Mouse (Mus musculus) olfactory bulb, adult 2 months (tissue): ENCODE results near the gene Mcidas.

ENCODE experiments used
- CTCF ChIP-seq: fragments of 200-500 bp; IDR thresholded peaks from 2 replicates; pipeline ENCODE4 v1.5.1; 2012; ENCODE audit warnings: low read depth, mild to moderate bottlenecking, low read length, moderate library complexity; ENCODE audit not compliant: insufficient read depth
- POLR2A ChIP-seq: fragments of 200-500 bp; IDR thresholded peaks from 2 replicates; pipeline ENCODE4 v1.6.1; 2012; ENCODE audit warnings: mild to moderate bottlenecking, low read depth, low read length, moderate library complexity; ENCODE audit not compliant: insufficient read depth

- TF ChIP-seq POLR2A (no peak), CTCF (no peak)
Observed at GRCm38 (mm10) chr13:112986451-112986950, 7.1 kb upstream of the Mcidas start.
